ENCODE assay signal across 16 mouse cellular contexts in genomic region chr2:28545976-28546375, GRCm38 (mm10). TPM values are rescaled to one million over a fixed set of nuclear protein-coding genes. Genes with fewer than 3 reads are reported as not detected.
DNase-seq lines count a peak whose midpoint lies in the region; ATAC-seq and TF ChIP-seq lines count a peak whose summit lies in the region.
"Had no signal": no experiment of that assay in that cellular context is flagged by ENCODE, and none has a peak within 500 bp of the region (broad histone marks: within the 10 kb centered on the region; RNA-seq: fewer than 3 reads in every experiment).

No protein-coding gene starts in this region.

- no peak overlapping the region for H3K4me3 ChIP-seq in midbrain, embryonic 10.5 days
- no peak overlapping the region for H3K4me3 ChIP-seq in midbrain, embryonic 11.5 days (ENCODE audit: low read depth, low read length)
- H3K4me3 ChIP-seq in lung, postnatal 0 days (ENCODE audit: low read depth, low read length), result no peak overlapping the region
- H3K4me3 ChIP-seq: embryonic facial prominence, embryonic 13.5 days; heart, adult 2 months; liver, embryonic 13.5 days had no signal

- peaks cover 92% of the 10 kb centered on the region for H3K36me3 ChIP-seq in midbrain, embryonic 10.5 days
- H3K36me3 ChIP-seq in midbrain, embryonic 11.5 days (ENCODE audit: control insufficient read depth, insufficient read depth, low read length), result peaks cover 39% of the 10 kb centered on the region
- H3K36me3 ChIP-seq in lung, postnatal 0 days (ENCODE audit: insufficient read depth, low read length), result peaks cover 41% of the 10 kb centered on the region
- H3K36me3 ChIP-seq: liver, embryonic 13.5 days had no signal

- no peak for ATAC-seq in cerebellum, adult (ENCODE audit: insufficient number of reproducible peaks, low FRiP score, low TSS enrichment)
- ATAC-seq in midbrain, embryonic 11.5 days (ENCODE audit: low FRiP score), result no peak
- ATAC-seq in common myeloid progenitor, adult 5-6 weeks (replicated peaks; ENCODE audit: low read depth, poor library complexity, severe bottlenecking), result peak; percentile 39
- no peak for ATAC-seq in lung, postnatal 0 days

- no peak for TF ChIP-seq CTCF in lung, postnatal 0 days (IDR thresholded peaks at IDR 0.05)

- H3K4me2 ChIP-seq in midbrain, embryonic 11.5 days, result no peak overlapping the region
- no peak overlapping the region for H3K4me2 ChIP-seq in lung, postnatal 0 days (replicated peaks; ENCODE audit: low read depth, low read length)
- H3K4me2 ChIP-seq: embryonic facial prominence, embryonic 13.5 days; liver, embryonic 13.5 days had no signal

- H3K9me3 ChIP-seq in midbrain, embryonic 10.5 days (replicated peaks), result no peaks in the 10 kb centered on the region
- H3K9me3 ChIP-seq in midbrain, embryonic 11.5 days (ENCODE audit: control insufficient read depth, low read length), result no peaks in the 10 kb centered on the region
- no peaks in the 10 kb centered on the region for H3K9me3 ChIP-seq in lung, postnatal 0 days (ENCODE audit: low read length)
- H3K9me3 ChIP-seq: embryonic facial prominence, embryonic 13.5 days; liver, embryonic 13.5 days had no signal

- peak overlapping the region; percentile 23; the same call in 1 of the 2 replicates for H3K27ac ChIP-seq in midbrain, embryonic 10.5 days (replicated peaks)
- no peak overlapping the region for H3K27ac ChIP-seq in midbrain, embryonic 11.5 days (ENCODE audit: low read depth, low read length)
- no peak overlapping the region for H3K27ac ChIP-seq in lung, postnatal 0 days (ENCODE audit: low read length)
- H3K27ac ChIP-seq: embryonic facial prominence, embryonic 13.5 days; heart, adult 2 months; liver, embryonic 13.5 days had no signal

- no peak for TF ChIP-seq EP300 in lung, postnatal 0 days (IDR thresholded peaks at IDR 0.05)

- no peaks in the 10 kb centered on the region for H3K27me3 ChIP-seq in midbrain, embryonic 10.5 days (ENCODE audit: low read depth, poor library complexity, severe bottlenecking)
- H3K27me3 ChIP-seq in midbrain, embryonic 11.5 days (ENCODE audit: control insufficient read depth, insufficient read depth, low read length), result no peaks in the 10 kb centered on the region
- H3K27me3 ChIP-seq in lung, postnatal 0 days (replicated peaks; ENCODE audit: insufficient read depth, low read length), result no peaks in the 10 kb centered on the region
- H3K27me3 ChIP-seq: embryonic facial prominence, embryonic 13.5 days; liver, embryonic 13.5 days had no signal

- peaks cover 7% of the 10 kb centered on the region; the same call in 1 of the 2 replicates for H3K4me1 ChIP-seq in midbrain, embryonic 10.5 days
- H3K4me1 ChIP-seq in midbrain, embryonic 11.5 days (ENCODE audit: control insufficient read depth, insufficient read depth, low read length), result no peaks in the 10 kb centered on the region
- no peaks in the 10 kb centered on the region for H3K4me1 ChIP-seq in lung, postnatal 0 days (ENCODE audit: insufficient read depth, low read depth, low read length)
- H3K4me1 ChIP-seq: liver, embryonic 13.5 days had no signal

- peak; percentile 67 for DNase-seq in cerebellum, adult 11 months
- DNase-seq in midbrain, embryonic 10.5 days (ENCODE audit: low spot score), result no peak
- DNase-seq in midbrain, embryonic 11.5 days (ENCODE audit: low spot score, missing footprints), result no peak
- peak; percentile 69 for DNase-seq in retina, postnatal 7 days (ENCODE audit: low read depth, low spot score)
- no peak for DNase-seq in kidney, adult 11 months
- no peak for DNase-seq in lung, postnatal 0 days (ENCODE audit: low spot score)
- DNase-seq: heart, adult 2 months; heart, postnatal 4 days; kidney, postnatal 14 days; liver, embryonic 13.5 days; lung, postnatal 36 days had no signal

- no peak overlapping the region for H3K9ac ChIP-seq in midbrain, embryonic 11.5 days (ENCODE audit: low read length)
- no peak overlapping the region for H3K9ac ChIP-seq in lung, postnatal 0 days (replicated peaks; ENCODE audit: low read depth)
- H3K9ac ChIP-seq: embryonic facial prominence, embryonic 13.5 days; liver, embryonic 13.5 days had no signal

RNA-seq across cellular contexts. Expression of gene Cel, which starts 17.2 kb away (rescaled TPM):
- polyA plus RNA-seq in midbrain, embryonic 10.5 days (2016; fragmentation: Nextera tagmentation; extraction: Ambion mirVana), result not detected in 2 replicates
- 0.07 TPM in 1 of 2 replicates, not detected in the other for polyA plus RNA-seq in midbrain, embryonic 11.5 days (2014; fragmentation: Nextera tagmentation; extraction: Ambion mirVana)
- total RNA-seq in common myeloid progenitor, adult 5-6 weeks (2017), result not detected in 2 replicates
- 0.46 TPM in 1 of 2 replicates, not detected in the other for polyA plus RNA-seq in lung, postnatal 0 days (2015; fragmentation: Nextera tagmentation; extraction: Ambion mirVana)
- total RNA-seq: adrenal gland, adult 18-20 months; heart, adult 2 months; heart, postnatal 4 days; left cerebral cortex, adult 18-20 months had no signal
- polyA plus RNA-seq: embryonic facial prominence, embryonic 13.5 days; heart, adult 2 months had no signal

RNA-seq across cellular contexts. Expression of gene Ralgds, which starts 33.1 kb away (rescaled TPM):
- 31.5 and 45.6 TPM in 2 replicates for polyA plus RNA-seq in midbrain, embryonic 10.5 days (2016; fragmentation: Nextera tagmentation; extraction: Ambion mirVana)
- polyA plus RNA-seq in midbrain, embryonic 11.5 days (2014; fragmentation: Nextera tagmentation; extraction: Ambion mirVana), result 45.8 and 48.8 TPM in 2 replicates
- 3.7 and 4.3 TPM in 2 replicates for total RNA-seq in common myeloid progenitor, adult 5-6 weeks (2017)
- 24.4 and 29.1 TPM in 2 replicates for polyA plus RNA-seq in lung, postnatal 0 days (2015; fragmentation: Nextera tagmentation; extraction: Ambion mirVana)

RNA-seq across cellular contexts. Expression of gene Gtf3c5, which starts 37.6 kb away (rescaled TPM):
- polyA plus RNA-seq in midbrain, embryonic 10.5 days (2016; fragmentation: Nextera tagmentation; extraction: Ambion mirVana), result 58.1 and 61.3 TPM in 2 replicates
- 38.8 and 40.5 TPM in 2 replicates for polyA plus RNA-seq in midbrain, embryonic 11.5 days (2014; fragmentation: Nextera tagmentation; extraction: Ambion mirVana)
- total RNA-seq in common myeloid progenitor, adult 5-6 weeks (2017), result 9.7 and 19.0 TPM in 2 replicates
- 15.8 and 18.9 TPM in 2 replicates for polyA plus RNA-seq in lung, postnatal 0 days (2015; fragmentation: Nextera tagmentation; extraction: Ambion mirVana)

RNA-seq across cellular contexts. Expression of gene Gm10134, which starts 40.1 kb away (rescaled TPM):
- 0.49 TPM in 1 of 2 replicates, not detected in the other for polyA plus RNA-seq in midbrain, embryonic 10.5 days (2016; fragmentation: Nextera tagmentation; extraction: Ambion mirVana)
- not detected in 2 replicates for polyA plus RNA-seq in midbrain, embryonic 11.5 days (2014; fragmentation: Nextera tagmentation; extraction: Ambion mirVana)
- not detected in 2 replicates for total RNA-seq in common myeloid progenitor, adult 5-6 weeks (2017)
- polyA plus RNA-seq in lung, postnatal 0 days (2015; fragmentation: Nextera tagmentation; extraction: Ambion mirVana), result 5.8 and 6.1 TPM in 2 replicates
- polyA plus RNA-seq: embryonic facial prominence, embryonic 13.5 days had no signal

RNA-seq across cellular contexts. Expression of gene Gbgt1, which starts 49.3 kb away (rescaled TPM):
- not detected in 2 replicates for polyA plus RNA-seq in midbrain, embryonic 10.5 days (2016; fragmentation: Nextera tagmentation; extraction: Ambion mirVana)
- polyA plus RNA-seq in midbrain, embryonic 11.5 days (2014; fragmentation: Nextera tagmentation; extraction: Ambion mirVana), result 0.10 and 0.25 TPM in 2 replicates
- total RNA-seq in common myeloid progenitor, adult 5-6 weeks (2017), result not detected in 2 replicates
- polyA plus RNA-seq in lung, postnatal 0 days (2015; fragmentation: Nextera tagmentation; extraction: Ambion mirVana), result 1.2 and 1.4 TPM in 2 replicates

Comparison
In these comparisons a context has a peak if more than half of its experiments do, and no peak if none do; other contexts are left out.
1. DNase-seq: peak in cerebellum, adult 11 months (single experiment) and retina, postnatal 7 days (single experiment); none in midbrain, embryonic 10.5 days (single experiment), midbrain, embryonic 11.5 days (single experiment), kidney, adult 11 months (single experiment) and lung, postnatal 0 days (single experiment).